Mouse (Mus musculus) cerebellum, adult 9-11 months (tissue): Measurements from ENCODE around the gene Rassf5.

Experiments
- DNase-seq: peaks from one replicate; pipeline ENCODE4 v3.0.0; 2022

Gene Rassf5

DNA sequence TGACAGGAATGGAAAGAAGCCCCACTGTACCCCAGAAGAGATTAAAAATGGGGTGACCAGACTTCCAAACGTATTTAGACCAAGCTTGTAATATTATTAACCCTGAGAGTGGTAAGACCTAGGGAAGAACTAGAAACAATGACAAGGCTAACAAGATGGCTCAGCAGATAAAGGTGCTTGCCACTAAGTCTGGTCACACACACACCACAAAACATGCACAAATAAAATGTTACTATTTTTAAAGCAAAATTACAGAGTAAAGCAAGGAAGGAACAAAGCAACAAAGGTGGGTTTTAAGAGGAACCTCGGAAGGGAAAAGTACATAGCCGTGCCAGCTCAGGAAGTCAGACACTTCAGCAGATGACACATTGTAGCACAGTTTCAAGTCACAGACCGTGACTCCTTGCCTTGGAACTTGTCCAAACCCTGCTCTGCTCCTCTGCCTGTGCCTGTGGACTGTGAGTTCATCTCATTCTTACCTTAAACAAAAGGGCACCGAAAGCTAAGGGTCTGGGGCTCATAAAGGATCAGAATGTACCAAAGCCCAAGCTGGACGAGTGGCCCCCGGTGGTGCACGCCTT, 110.0 kb downstream of the Rassf5 start:
- DNase-seq, result no peak

DNA sequence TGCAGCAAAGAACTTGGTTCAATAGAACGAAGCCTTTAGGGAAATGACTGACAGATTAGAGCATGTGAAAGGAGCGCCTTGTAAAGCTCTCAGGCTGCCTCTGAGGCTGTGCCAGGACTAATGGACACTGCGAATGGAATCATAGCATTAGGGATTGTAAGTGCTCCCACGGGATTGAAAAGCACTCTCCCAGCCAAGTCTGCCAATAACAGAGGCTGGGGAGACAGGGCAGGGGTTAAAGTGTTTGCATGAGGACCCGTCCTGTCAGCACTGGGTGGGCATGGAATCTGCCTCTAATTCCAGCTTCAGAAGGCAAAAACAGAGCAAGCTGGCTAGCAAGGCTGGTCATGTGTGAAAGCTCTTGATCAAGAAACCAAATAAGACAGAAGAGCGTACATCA, 110.8 kb downstream of the Rassf5 start:
- DNase-seq, result no peak
